Mouse (Mus musculus): ENCODE data around the gene P3h3. TPM values are rescaled to one million over a fixed set of nuclear protein-coding genes. Genes with fewer than 3 reads are reported as not detected.
A peak's percentile ranks its signal among the peaks of the same experiment; 100 is the strongest.
"Not testable (repeated sequence)": the region's sequence is repeated elsewhere in the genome, so short reads cannot be mapped to it uniquely, and the experiment has no call there.

P3h3 gene
- total RNA-seq, 1 experiment from 2014 or later: not detected

- ATAC-seq (ENCODE audit: extremely low read depth, insufficient number of reproducible peaks, low FRiP score, poor library complexity, severe bottlenecking): no peak
These were observed 17.7 kb downstream of the P3h3 start for GRCm38 (mm10) chr6:124839805-124840204.

GRCm38 (mm10) chr6:124836411-124836810, 21.1 kb downstream of the P3h3 start:
- ATAC-seq (ENCODE audit: extremely low read depth, insufficient number of reproducible peaks, low FRiP score, poor library complexity, severe bottlenecking): no peak

DNA sequence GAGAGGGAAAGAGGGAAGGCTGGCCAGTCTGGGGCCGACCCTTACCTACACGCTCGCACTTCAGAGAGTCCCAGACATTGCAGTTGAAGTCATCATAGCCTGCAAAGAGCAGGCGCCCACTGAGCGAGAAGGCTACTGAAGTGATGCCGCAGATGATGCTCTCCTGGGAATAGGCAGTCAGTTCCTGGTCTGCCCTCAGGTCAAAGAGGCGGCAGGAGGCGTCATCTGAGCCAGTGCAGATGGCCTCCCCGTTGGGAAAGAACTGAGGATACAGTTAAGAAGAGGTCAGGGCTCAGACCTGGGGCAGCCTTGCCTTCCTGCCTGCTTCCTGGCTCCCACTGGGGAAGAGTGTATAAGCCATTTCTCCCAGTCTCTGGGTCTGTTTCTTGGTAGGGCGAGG, 22.0 kb downstream of the P3h3 start:
- ATAC-seq (ENCODE audit: extremely low read depth, insufficient number of reproducible peaks, low FRiP score, poor library complexity, severe bottlenecking): no peak

- ATAC-seq (ENCODE audit: extremely low read depth, insufficient number of reproducible peaks, low FRiP score, poor library complexity, severe bottlenecking): no peak
These were observed 23.0 kb downstream of the P3h3 start for GRCm38 (mm10) chr6:124834512-124835081.

- no peak for ATAC-seq (ENCODE audit: extremely low read depth, insufficient number of reproducible peaks, low FRiP score, poor library complexity, severe bottlenecking)
These were observed 25.9 kb downstream of the P3h3 start for GRCm38 (mm10) chr6:124831649-124832048.

DNA sequence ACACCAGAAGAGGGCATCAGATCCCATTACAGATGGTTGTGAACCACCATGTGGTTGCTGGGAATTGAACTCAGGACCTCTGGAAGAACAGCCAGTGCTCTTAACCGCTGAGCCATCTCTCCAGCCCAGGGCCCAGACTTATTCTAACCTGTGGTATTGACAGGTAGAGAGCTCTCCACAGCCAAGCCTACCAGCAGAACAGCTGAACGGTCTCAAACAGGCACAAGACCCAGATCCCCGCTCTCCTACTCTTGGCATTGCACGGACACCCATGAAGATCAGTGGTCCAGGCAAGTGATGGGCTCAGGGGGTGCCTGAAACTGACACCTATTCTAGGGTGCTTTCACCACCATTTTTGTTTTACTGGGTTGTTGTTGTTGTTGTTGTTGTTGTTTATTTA, 26.4 kb downstream of the P3h3 start:
- ATAC-seq (ENCODE audit: extremely low read depth, insufficient number of reproducible peaks, low FRiP score, poor library complexity, severe bottlenecking): not testable (repeated sequence)

DNA sequence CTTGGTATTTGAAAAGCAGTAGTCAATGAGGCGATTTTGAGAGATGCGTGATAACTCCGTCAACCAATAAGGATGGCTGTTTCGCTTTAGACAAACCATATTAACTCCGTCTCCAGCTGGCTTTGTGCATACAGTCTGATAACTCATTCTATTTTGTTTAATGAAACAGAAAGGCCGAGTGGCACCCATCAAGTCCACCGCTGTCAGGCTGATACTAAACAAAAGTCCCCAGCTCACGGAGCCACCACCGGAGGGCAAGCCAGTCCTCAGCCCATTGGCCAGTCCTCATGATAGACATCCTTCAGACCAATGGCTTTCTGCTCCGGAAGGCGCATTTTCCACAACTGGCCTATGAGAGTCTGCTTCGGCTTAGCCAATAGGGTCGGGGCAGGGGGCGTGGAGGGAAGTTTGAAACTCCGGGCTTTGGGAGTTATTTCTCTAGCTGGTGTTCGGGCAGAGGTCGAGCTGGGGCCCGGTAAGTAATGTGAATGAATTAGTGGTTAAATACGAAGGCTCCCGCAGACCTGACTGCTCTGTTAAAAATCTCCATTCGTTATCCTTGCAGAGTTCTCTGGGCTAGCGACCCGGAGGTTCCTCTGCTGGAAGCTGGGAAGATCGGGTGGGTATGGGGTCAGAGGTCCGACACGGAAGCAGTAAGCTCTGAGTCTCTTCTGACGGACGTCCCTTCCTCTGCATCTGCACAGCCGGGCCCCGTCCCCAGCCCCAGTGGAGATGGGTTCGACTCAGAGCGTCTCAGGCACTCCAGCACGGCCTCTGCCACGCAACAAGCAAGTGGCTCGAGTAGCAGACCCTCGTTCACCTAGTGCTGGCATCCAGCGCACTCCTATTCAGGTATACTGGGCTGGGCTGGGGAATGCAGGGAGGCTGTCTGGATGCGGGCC, 27.5 kb downstream of the P3h3 start:
- ATAC-seq (ENCODE audit: extremely low read depth, insufficient number of reproducible peaks, low FRiP score, poor library complexity, severe bottlenecking): peak; percentile 67

GRCm38 (mm10) chr6:124828868-124829798, 28.4 kb downstream of the P3h3 start, which contains the start of the genes Usp5 and Cdca3:
Gene Usp5 (minus strand): TSS chr6:124829484.
Gene Cdca3 (plus strand): TSS chr6:124829547.
- peak; percentile 80 for ATAC-seq (ENCODE audit: extremely low read depth, insufficient number of reproducible peaks, low FRiP score, poor library complexity, severe bottlenecking)

DNA sequence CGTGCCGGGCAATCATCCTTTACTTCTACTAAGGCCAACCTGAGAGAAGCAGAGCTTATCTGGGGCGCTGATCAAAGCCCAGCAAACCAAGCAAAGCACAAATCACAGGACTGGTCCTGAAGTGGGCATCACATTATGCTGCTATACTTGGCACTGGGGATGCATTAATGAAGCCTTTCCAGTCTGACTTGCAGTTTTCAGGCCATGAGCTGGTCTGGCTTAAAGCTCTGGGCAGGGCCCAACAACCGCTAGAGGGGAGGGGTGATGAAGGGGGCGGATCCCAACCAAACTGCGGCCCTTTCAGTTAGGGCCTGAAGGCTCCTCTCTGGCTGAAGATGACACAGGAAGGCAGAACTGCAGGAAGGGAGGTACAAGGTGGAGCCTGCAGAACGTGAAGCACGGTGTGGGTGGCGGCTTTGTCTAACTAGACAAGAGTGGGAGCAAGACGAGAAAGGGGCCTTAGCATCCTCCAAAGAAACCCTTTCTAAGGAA, 29.4 kb downstream of the P3h3 start:
- no peak for ATAC-seq (ENCODE audit: extremely low read depth, insufficient number of reproducible peaks, low FRiP score, poor library complexity, severe bottlenecking)

DNA sequence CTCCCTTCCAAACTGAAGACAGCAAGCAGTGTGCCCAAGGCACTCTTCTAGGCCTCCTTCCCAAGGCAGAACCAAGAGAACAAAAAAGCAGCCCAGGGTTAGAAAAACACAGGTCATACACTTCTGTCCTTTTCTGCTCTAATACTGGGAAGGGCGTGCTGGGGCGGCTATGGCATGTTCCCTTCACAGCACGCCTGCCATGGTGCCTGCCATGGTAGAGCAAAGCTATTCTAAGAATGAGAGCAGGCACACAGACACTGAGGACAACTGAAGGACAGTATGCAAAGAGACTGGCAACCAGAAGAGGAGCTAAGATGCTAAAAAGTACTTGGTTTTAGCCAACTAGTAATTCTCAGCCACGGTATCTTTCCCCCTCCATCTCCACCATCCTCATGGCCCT, 35.5 kb downstream of the P3h3 start:
- ATAC-seq (ENCODE audit: extremely low read depth, insufficient number of reproducible peaks, low FRiP score, poor library complexity, severe bottlenecking): no peak

GRCm38 (mm10) chr6:124820891-124821290, 36.7 kb downstream of the P3h3 start:
- no peak for ATAC-seq (ENCODE audit: extremely low read depth, insufficient number of reproducible peaks, low FRiP score, poor library complexity, severe bottlenecking)

GRCm38 (mm10) chr6:124817971-124818370, 39.6 kb downstream of the P3h3 start:
- ATAC-seq (ENCODE audit: extremely low read depth, insufficient number of reproducible peaks, low FRiP score, poor library complexity, severe bottlenecking): peak; percentile 38; the same call in 1 of the 2 replicates

GRCm38 (mm10) chr6:124817563-124817962, 40.0 kb downstream of the P3h3 start:
- ATAC-seq (ENCODE audit: extremely low read depth, insufficient number of reproducible peaks, low FRiP score, poor library complexity, severe bottlenecking): no peak

- no peak for ATAC-seq (ENCODE audit: extremely low read depth, insufficient number of reproducible peaks, low FRiP score, poor library complexity, severe bottlenecking)
These were observed 40.4 kb downstream of the P3h3 start for GRCm38 (mm10) chr6:124817125-124817524.

DNA sequence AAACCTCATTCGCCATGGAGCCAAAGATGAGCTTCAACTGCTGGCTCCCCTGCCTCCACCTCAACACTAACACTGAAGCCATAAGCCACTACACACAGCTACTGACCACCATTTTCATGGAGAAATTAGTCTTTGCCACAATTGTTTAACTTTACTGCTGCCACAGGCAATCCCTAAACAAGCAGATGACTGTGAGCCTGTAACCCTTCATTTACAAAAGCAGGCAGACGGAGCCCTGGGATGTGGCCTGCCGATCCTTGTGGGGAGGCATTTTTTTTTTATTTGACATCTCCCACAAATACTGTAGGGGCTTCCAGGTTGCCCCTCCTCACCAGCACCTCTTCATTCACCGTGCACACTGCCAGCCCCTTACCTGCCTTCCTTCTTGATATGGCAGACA, 40.9 kb downstream of the P3h3 start:
- no peak for ATAC-seq (ENCODE audit: extremely low read depth, insufficient number of reproducible peaks, low FRiP score, poor library complexity, severe bottlenecking)

GRCm38 (mm10) chr6:124814858-124815774, 42.4 kb downstream of the P3h3 start:
- ATAC-seq (ENCODE audit: extremely low read depth, insufficient number of reproducible peaks, low FRiP score, poor library complexity, severe bottlenecking): no peak

GRCm38 (mm10) chr6:124814448-124814847, 43.1 kb downstream of the P3h3 start:
- ATAC-seq (ENCODE audit: extremely low read depth, insufficient number of reproducible peaks, low FRiP score, poor library complexity, severe bottlenecking): no peak

- ATAC-seq (ENCODE audit: extremely low read depth, insufficient number of reproducible peaks, low FRiP score, poor library complexity, severe bottlenecking): peak; percentile 84
These were observed 43.6 kb downstream of the P3h3 start, which contains the start of gene Tpi1 for GRCm38 (mm10) chr6:124813933-124814332. Gene Tpi1 (minus strand): TSS chr6:124814296.
